Mouse (Mus musculus): ENCODE measurements around the gene Kcnab1. TPM values are rescaled to one million over a fixed set of nuclear protein-coding genes. Genes with fewer than 3 reads are reported as not detected.
"Not testable (repeated sequence)": the region's sequence is repeated elsewhere in the genome, so short reads cannot be mapped to it uniquely, and the experiment has no call there.

Gene Kcnab1
- polyA plus RNA-seq, 1 experiment from 2014 or later, result 11.4 TPM

DNA sequence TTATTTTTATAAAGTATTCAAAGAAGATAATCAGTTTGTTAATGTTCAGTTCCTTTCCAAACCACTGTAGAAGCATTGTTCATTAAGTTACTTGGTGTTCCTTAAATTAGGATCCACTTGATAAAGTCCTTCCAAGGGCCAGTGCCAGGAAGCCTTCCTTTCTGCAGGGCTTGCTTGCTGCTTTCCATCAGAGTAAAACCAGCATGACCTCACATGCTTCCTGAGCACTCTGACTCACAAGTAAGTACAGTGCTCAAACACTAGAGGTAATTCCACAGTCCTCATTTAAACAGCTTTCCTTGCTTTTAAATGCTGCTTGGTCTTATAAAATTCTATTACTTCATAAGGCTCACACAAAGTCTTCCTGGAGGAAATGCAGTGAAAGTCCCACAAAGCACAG, 276.6 kb downstream of the Kcnab1 start:
- no peak overlapping the region for H3K4me2 ChIP-seq (replicated peaks)
- H3K4me3 ChIP-seq (replicated peaks; ENCODE audit: low read length), result no peak overlapping the region
- no peak overlapping the region for H3K9ac ChIP-seq
- H3K27me3 ChIP-seq (ENCODE audit: control insufficient read depth, insufficient read depth, low read length), result no peaks in the 10 kb centered on the region
- no peaks in the 10 kb centered on the region for H3K4me1 ChIP-seq (replicated peaks; ENCODE audit: control insufficient read depth, insufficient read depth, low read length)
- ATAC-seq (ENCODE audit: low FRiP score), result no peak
- H3K9me3 ChIP-seq (ENCODE audit: control insufficient read depth, low read length), result no peaks in the 10 kb centered on the region
- no peak overlapping the region for H3K27ac ChIP-seq
- H3K36me3 ChIP-seq (replicated peaks; ENCODE audit: control insufficient read depth, insufficient read depth), result peaks cover 92% of the 10 kb centered on the region
- DNase-seq (ENCODE audit: low spot score), result no peak

- 41% methylated on average over 6 of the region's 6 CpGs for WGBS
- no peaks in the 10 kb centered on the region for H3K27me3 ChIP-seq (ENCODE audit: control insufficient read depth, insufficient read depth, low read length)
- H3K36me3 ChIP-seq (replicated peaks; ENCODE audit: control insufficient read depth, insufficient read depth), result peaks cover 41% of the 10 kb centered on the region
- no peak for DNase-seq (ENCODE audit: low spot score)
- no peaks in the 10 kb centered on the region for H3K9me3 ChIP-seq (ENCODE audit: control insufficient read depth, low read length)
- peak overlapping the region; percentile 79 for H3K4me3 ChIP-seq (replicated peaks; ENCODE audit: low read length)
- H3K4me2 ChIP-seq (replicated peaks), result peak overlapping the region; percentile 79
- H3K27ac ChIP-seq, result peak overlapping the region; percentile 83; the same call in 1 of the 2 replicates
- H3K4me1 ChIP-seq (replicated peaks; ENCODE audit: control insufficient read depth, insufficient read depth, low read length), result peaks cover 7% of the 10 kb centered on the region
- peak overlapping the region; percentile 72 for H3K9ac ChIP-seq
- ATAC-seq (ENCODE audit: low FRiP score), result no peak
Measured at GRCm38 (mm10) chr3:65391222-65391783, 282.1 kb downstream of the Kcnab1 start.

DNA sequence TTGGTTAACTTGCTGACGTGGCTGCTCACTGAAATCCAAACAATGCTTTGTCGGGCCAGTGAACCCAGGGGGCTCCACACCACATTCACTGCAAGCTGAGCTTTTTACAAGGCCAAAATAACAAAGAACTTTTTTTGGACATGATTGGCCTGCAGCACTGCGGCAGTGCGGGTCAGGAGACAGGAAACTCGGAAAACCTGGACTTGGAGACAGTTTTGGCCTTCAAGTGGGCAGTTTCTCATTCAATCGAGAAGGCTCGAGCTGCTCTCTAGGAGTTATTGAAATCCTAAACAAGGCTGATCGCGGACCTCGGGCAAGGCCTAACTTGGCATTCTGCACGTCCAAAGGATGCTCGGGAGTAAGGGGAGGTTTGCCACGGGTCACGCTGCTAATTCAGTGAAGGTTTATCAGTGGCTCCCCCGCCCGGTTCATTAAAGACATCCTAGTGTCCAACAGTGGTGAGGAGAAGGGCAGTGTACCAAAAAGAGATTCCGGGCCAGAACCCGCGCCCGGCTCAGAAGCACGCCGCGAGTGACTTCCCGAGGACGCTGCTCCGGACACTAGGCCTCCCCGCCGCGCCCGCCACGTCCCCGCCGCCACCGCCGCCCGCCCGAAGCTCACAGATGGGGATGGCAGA, 282.7 kb downstream of the Kcnab1 start:
- DNase-seq (ENCODE audit: low spot score), result peak; percentile 53
- H3K4me2 ChIP-seq (replicated peaks), result peak overlapping the region; percentile 79
- peak; percentile 67 for ATAC-seq (ENCODE audit: low FRiP score)
- H3K9me3 ChIP-seq (ENCODE audit: control insufficient read depth, low read length), result no peaks in the 10 kb centered on the region
- H3K27me3 ChIP-seq (ENCODE audit: control insufficient read depth, insufficient read depth, low read length), result no peaks in the 10 kb centered on the region
- H3K36me3 ChIP-seq (replicated peaks; ENCODE audit: control insufficient read depth, insufficient read depth), result peaks cover 35% of the 10 kb centered on the region
- peak overlapping the region; percentile 72 for H3K9ac ChIP-seq
- WGBS, result under 1% methylated on average over 37 of the region's 37 CpGs
- peak overlapping the region; percentile 79 for H3K4me3 ChIP-seq (replicated peaks; ENCODE audit: low read length)
- H3K4me1 ChIP-seq (replicated peaks; ENCODE audit: control insufficient read depth, insufficient read depth, low read length), result peaks cover 7% of the 10 kb centered on the region
- peak overlapping the region; percentile 83 for H3K27ac ChIP-seq

GRCm38 (mm10) chr3:65392421-65392817, 283.2 kb downstream of the Kcnab1 start, which contains the start of gene Ssr3:
Gene Ssr3 (minus strand): TSS chr3:65392623.
- Histone ChIP-seq H3K36me3 (replicated peaks; ENCODE audit: control insufficient read depth, insufficient read depth) (peaks cover 30% of the 10 kb centered on the region), H3K4me3 (replicated peaks; ENCODE audit: low read length) (peak within 1 kb of the TSS; percentile 79), H3K9ac (peak within 1 kb of the TSS; percentile 72), H3K27ac (peak within 1 kb of the TSS; percentile 83), H3K9me3 (ENCODE audit: control insufficient read depth, low read length) (no peaks in the 10 kb centered on the region), H3K27me3 (ENCODE audit: control insufficient read depth, insufficient read depth, low read length) (no peaks in the 10 kb centered on the region), H3K4me2 (replicated peaks) (peak within 1 kb of the TSS; percentile 79), H3K4me1 (replicated peaks; ENCODE audit: control insufficient read depth, insufficient read depth, low read length) (peaks cover 7% of the 10 kb centered on the region)
- ATAC-seq (ENCODE audit: low FRiP score), result peak; percentile 100
- under 1% methylated on average over 36 of the region's 36 CpGs for WGBS
- DNase-seq (ENCODE audit: low spot score), result peak; percentile 97

- not testable (repeated sequence) for H3K4me1 ChIP-seq (replicated peaks; ENCODE audit: control insufficient read depth, insufficient read depth, low read length); H3K27ac ChIP-seq; H3K36me3 ChIP-seq (replicated peaks; ENCODE audit: control insufficient read depth, insufficient read depth); H3K4me3 ChIP-seq (replicated peaks; ENCODE audit: low read length); H3K27me3 ChIP-seq (ENCODE audit: control insufficient read depth, insufficient read depth, low read length); ATAC-seq (ENCODE audit: low FRiP score); H3K9ac ChIP-seq; DNase-seq (ENCODE audit: low spot score); H3K4me2 ChIP-seq (replicated peaks); H3K9me3 ChIP-seq (ENCODE audit: control insufficient read depth, low read length)
- WGBS, result 100% methylated on average over 1 of the region's 1 CpGs
Measured at GRCm38 (mm10) chr3:65395111-65395510, 285.9 kb downstream of the Kcnab1 start.

DNA sequence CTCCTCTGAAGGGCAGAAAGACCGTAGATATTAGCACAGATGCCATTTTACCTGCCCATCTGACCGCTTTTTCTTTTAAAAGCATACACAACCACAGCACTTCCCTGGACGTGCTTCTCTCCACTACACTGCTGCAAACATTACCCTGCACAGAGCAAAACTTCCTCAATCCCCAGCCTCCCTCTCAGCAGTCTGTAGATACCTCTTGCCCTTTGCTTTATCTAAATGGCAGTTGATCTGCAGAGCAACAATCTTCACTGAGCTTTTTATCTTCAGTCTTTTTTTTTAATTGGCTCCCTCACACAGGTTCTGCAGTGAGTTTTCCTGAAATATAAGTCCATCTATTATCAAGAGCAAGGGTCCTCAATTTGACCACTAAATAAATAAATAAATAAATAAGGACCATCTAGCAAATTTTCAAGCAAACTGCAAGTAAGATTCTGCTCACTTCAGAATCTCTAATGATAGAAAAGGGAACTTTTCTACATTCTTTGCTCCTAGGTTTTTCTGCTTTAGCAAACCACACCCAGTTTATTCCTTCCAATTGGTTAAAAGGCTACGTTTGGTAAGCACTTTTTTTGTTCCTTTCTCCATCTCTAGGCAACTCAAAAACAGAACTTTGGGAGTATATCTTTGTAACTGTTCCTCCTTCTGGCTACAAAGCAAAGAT, 287.8 kb downstream of the Kcnab1 start:
- H3K4me2 ChIP-seq (replicated peaks), result no peak overlapping the region
- no peaks in the 10 kb centered on the region for H3K4me1 ChIP-seq (replicated peaks; ENCODE audit: control insufficient read depth, insufficient read depth, low read length)
- 87% methylated on average over 4 of the region's 4 CpGs for WGBS
- no peaks in the 10 kb centered on the region for H3K27me3 ChIP-seq (ENCODE audit: control insufficient read depth, insufficient read depth, low read length)
- no peak overlapping the region for H3K27ac ChIP-seq
- no peak for ATAC-seq (ENCODE audit: low FRiP score)
- no peaks in the 10 kb centered on the region for H3K9me3 ChIP-seq (ENCODE audit: control insufficient read depth, low read length)
- DNase-seq (ENCODE audit: low spot score), result no peak
- H3K4me3 ChIP-seq (replicated peaks; ENCODE audit: low read length), result no peak overlapping the region
- H3K9ac ChIP-seq, result no peak overlapping the region
- no peaks in the 10 kb centered on the region for H3K36me3 ChIP-seq (replicated peaks; ENCODE audit: control insufficient read depth, insufficient read depth)

DNA sequence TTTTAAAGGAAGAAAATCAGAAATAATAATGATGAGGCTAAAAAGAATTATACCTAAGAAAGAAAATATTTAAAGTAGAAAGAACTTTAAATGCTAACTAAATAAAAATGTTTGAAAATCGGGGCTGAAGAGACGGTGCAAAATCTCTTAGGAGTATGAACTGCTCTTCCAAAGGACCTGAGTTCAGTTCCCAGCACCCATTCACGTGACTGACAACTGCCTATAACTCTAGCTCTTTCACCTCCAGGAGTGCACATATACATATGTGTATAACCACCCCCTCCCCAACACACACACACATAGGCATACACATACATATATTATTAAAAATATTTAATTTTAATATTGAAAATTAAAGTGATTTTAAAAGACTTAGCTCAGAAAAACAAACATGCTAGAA, 288.4 kb downstream of the Kcnab1 start:
- no peaks in the 10 kb centered on the region for H3K4me1 ChIP-seq (replicated peaks; ENCODE audit: control insufficient read depth, insufficient read depth, low read length)
- WGBS, result 97% methylated on average over 3 of the region's 3 CpGs
- no peak overlapping the region for H3K9ac ChIP-seq
- H3K27me3 ChIP-seq (ENCODE audit: control insufficient read depth, insufficient read depth, low read length), result no peaks in the 10 kb centered on the region
- DNase-seq (ENCODE audit: low spot score) (no peak), ATAC-seq (ENCODE audit: low FRiP score) (no peak)
- H3K4me3 ChIP-seq (replicated peaks; ENCODE audit: low read length), result no peak overlapping the region
- no peak overlapping the region for H3K4me2 ChIP-seq (replicated peaks)
- no peaks in the 10 kb centered on the region for H3K36me3 ChIP-seq (replicated peaks; ENCODE audit: control insufficient read depth, insufficient read depth)
- no peaks in the 10 kb centered on the region for H3K9me3 ChIP-seq (ENCODE audit: control insufficient read depth, low read length)
- no peak overlapping the region for H3K27ac ChIP-seq

GRCm38 (mm10) chr3:65405781-65406180, 296.6 kb downstream of the Kcnab1 start:
- Histone ChIP-seq H3K4me3 (replicated peaks; ENCODE audit: low read length) (no peak overlapping the region), H3K4me2 (replicated peaks) (no peak overlapping the region), H3K36me3 (replicated peaks; ENCODE audit: control insufficient read depth, insufficient read depth) (no peaks in the 10 kb centered on the region), H3K27ac (no peak overlapping the region), H3K9ac (no peak overlapping the region), H3K9me3 (ENCODE audit: control insufficient read depth, low read length) (no peaks in the 10 kb centered on the region), H3K4me1 (replicated peaks; ENCODE audit: control insufficient read depth, insufficient read depth, low read length) (no peaks in the 10 kb centered on the region), H3K27me3 (ENCODE audit: control insufficient read depth, insufficient read depth, low read length) (no peaks in the 10 kb centered on the region)
- ATAC-seq (ENCODE audit: low FRiP score) (no peak), DNase-seq (ENCODE audit: low spot score) (no peak)
- 82% methylated on average over 4 of the region's 4 CpGs for WGBS

DNA sequence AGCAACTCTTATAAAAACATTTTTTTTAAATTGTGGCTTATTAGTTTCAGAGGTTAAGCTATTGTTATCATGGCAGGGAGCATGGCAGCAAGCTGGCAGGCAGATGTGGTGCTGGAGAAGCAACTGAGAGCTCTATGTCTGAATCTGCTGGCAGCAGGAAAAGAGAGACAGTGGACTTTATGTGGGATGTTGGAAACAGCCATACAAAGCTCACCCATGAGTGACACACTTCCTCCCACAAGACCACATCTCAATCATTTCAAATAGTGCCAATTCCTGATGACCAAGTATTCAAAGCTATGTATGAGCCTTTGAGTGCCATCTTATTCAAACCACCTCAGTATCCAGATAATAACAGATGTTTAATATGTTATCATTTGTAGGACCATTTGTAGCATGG, 298.7 kb downstream of the Kcnab1 start:
- Histone ChIP-seq H3K9me3 (ENCODE audit: control insufficient read depth, low read length) (no peaks in the 10 kb centered on the region), H3K4me1 (replicated peaks; ENCODE audit: control insufficient read depth, insufficient read depth, low read length) (no peaks in the 10 kb centered on the region), H3K4me3 (replicated peaks; ENCODE audit: low read length) (no peak overlapping the region), H3K27me3 (ENCODE audit: control insufficient read depth, insufficient read depth, low read length) (no peaks in the 10 kb centered on the region), H3K36me3 (replicated peaks; ENCODE audit: control insufficient read depth, insufficient read depth) (no peaks in the 10 kb centered on the region), H3K9ac (no peak overlapping the region), H3K4me2 (replicated peaks) (no peak overlapping the region), H3K27ac (no peak overlapping the region)
- ATAC-seq (ENCODE audit: low FRiP score) (no peak), DNase-seq (ENCODE audit: low spot score) (no peak)
